Mouse (Mus musculus) cerebellum, adult 11-12 months (tissue): Measurements from ENCODE around the gene Gucy2e.

Experiments
- DNase-seq: peaks from one replicate; pipeline ENCODE4 v3.0.0; 2022

Gucy2e gene

DNA sequence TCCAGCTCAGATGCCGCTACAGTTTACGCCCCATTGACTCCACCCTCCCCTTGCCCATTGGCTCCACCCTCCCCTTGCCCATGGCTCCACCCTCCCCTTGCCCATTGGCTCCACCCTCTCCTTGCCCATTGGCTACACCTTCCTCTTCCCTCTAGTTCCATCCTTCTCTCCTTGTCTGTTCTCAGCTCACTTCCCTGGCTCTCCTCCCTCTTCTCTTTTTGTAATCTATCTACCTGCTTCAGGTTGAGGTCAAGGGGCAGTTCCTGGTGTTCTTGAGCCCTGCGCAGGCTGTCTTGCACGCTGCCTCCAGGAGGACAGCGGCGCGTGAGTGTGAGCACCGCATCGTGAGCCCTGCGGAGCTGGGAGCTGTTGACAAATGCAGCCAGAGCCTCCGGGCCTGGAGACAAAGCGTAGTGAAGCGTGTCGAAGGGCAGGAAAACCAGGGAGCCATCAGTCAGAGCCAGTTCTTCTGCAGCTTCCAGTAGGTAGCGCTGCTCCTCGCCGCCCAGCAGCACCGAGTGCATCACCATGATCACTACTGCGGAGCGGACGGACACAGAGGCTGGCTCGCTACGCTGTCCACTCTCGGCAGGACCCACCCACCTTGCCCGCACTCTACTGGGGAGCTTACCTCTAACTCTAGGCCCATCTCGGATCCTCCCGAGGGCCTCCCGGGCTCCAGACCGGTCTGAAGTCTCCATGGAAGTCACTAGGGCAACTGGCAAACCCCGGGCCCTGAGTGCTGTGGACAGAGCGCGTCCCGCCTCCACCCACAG lies 1.4 kb downstream of the Gucy2e start:
- peak; percentile 89 for DNase-seq

DNA sequence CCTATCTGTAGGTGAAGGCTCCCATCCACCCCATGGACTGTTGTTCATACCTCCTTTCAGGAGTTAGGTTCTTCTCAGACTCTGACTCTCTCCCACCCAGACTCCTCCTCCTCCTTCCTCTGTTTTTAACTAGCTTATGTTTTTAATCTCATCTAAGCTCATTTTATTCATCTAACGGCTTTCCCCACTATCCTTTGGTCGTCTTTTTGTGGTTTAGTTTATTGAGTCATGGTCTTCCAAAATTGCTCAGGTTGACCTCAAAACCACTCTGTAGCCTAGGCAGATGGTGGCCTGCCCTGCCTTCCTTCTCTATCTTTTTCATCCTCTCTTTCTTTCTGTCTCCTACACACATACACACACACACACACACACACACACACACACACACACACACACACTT lies 3.7 kb downstream of the Gucy2e start:
- DNase-seq: no peak

DNA sequence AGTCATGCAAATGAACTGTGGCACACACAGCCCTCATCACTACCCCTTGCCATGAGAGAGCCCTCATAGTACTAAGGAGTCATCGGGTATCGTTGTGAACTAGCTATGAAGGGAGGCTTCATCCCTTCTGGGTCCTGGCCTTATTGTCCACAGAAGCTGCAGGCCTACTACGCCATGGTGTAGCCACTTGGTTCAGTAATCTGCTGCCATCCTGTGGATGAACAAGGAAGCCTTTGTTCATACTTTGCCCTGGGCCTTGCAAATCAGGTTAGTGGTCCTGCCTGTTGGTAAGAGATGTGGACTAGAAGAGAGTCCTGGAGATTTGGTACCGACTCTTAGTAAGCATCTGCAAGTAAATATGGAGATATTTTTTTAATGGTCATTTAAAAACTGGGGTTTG lies 6.4 kb downstream of the Gucy2e start:
- no peak for DNase-seq

DNA sequence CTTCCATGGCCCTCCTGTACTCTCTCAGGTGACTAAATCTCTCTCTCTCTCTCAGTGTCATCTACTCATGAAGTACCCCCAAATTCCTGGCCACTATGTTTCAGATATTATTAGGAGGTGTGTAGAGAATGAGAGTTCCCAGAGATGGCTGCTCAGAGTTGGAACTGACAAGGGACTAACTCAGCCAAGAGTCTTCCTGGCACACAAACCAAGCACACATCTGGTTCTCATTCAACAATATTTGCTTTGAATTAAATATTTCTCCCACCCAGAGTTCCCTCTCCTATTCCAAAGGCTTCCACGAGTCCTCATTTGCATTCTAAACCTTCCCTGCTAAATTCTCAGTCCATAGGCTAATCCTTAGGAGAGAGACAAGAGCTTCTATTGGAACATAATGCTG lies 11.1 kb downstream of the Gucy2e start:
- no peak for DNase-seq

DNA sequence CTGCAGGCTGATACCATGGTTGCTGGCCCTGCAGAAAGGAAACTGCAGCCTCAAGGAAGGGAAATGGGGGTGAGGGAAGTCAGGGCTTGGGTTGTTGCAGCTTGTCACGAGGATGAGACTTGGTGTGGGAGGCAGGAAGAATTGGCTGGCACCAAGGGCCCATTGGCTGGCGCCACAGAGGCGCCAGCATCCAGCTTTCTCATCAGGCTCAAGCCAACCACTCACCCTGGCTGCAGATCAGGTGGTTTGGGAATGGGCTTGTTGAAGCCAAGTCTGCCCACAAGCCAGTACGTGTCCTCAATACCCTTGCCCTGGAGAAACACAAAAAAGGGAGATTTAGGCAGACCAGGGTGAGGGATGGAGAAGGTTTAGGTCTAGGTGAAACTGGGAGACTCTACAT lies 13.7 kb downstream of the Gucy2e start:
- no peak for DNase-seq

DNA sequence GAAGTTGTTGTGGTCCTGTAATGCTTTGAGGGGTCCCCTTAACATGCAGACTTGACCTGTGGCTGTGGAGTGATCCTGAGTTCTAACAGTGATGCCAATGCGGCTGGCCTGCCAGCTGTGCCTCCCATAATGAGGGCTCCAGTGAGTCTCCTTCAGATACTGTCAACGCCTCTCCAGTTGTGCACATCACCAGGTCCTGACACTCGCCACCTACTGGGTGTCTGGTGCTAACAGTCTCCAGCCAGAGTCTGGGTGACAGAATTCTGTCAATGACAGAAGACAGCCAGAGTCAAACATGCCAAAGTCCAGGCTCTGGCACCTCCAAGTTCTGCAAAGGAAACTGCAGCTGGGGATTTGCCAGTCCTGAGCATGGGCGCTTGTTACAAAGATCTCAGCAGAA lies 15.8 kb downstream of the Gucy2e start:
- DNase-seq: no peak

DNA sequence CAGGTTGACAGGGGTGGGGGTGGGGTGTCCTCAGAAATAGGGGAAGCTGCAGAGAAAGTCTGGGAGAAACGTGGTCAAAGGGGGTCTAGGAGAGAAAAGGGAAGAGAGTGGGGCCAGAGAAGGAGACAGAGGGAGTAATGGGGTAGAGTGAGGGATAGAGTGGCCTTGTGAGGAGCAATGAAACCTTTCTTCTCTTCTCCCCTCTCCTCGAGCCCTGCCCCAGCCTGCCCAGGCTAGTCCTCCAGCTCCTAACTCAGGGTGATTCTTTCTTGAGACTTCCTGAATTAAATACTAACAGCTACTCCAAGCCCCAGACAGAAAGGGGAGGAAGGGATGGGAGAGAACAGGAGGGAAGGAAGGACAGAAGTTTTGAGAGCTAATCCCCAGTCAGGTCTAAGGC lies 18.2 kb downstream of the Gucy2e start:
- DNase-seq: no peak

DNA sequence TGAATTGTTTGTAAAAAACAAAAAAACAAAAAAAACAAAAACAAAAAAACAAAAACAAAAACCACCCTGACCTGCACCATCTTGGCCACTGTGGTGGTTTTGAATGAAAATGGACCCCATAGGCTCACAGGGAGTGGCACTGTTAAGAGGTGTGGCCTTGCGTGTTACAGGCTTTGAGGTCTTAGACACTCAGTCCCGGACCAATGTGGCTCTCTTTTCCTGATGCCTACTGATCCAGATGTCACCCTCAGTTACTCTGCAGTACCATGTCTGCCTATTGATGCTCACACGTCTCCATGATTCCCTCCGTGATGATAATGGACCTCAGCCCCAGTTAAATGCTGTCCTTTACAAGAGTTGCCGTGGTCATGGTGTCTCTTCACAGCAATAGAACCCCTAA lies 19.4 kb downstream of the Gucy2e start:
- no peak for DNase-seq

DNA sequence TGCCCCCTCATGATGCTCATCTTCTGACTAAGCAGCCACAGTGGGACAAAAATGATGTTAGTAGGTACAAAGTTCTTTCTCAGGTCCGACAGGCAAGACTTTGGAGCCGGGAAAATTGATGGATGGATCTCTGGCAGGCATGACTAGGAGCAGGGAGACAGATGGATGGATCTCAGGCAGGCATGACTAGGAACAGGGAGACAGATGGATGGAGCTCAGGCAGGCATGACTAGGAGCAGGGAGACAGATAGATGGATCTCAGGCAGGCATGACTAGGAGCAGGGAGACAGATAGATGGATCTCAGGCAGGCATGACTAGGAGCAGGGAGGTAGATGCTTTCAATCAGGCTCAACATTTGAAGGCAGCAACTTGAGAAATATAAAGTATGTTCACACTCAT lies 25.4 kb downstream of the Gucy2e start:
- peak; percentile 79 for DNase-seq

DNA sequence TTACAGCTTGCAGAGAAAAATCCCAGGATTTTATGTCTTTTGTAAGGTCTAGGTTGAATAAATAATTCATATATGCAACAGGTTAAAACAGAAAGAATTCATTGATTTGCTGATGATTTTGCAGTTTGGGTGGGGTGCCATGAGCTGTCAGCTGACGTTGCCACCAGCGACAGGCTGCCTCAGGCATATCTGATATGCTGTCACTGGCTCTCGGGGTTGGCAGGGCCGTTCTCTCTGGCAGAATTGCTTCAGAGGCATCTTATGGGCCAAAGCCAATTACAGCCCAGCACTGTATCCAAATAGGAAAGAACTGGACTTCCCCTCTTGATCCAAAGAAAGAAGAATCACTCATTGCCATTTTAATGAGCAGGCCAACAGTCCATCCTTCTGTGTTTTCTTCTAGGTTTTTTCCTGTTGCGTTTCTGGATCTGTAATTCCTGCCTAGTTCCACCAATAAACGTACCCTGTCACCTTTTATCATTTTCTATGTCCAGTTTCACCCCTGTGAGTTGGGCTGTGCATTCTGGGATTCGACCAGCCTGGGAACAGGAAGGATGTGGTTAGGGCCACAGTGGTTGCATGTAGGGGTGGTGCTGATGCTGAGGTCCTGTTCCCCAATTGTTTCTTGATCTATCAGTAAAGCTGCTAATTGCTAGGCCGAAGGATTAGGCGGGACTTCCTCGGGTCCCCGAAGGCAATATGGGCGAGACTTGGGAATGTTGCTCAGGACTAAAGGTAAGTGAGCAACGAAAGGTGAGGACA lies 34.2 kb downstream of the Gucy2e start:
- no peak for DNase-seq

DNA sequence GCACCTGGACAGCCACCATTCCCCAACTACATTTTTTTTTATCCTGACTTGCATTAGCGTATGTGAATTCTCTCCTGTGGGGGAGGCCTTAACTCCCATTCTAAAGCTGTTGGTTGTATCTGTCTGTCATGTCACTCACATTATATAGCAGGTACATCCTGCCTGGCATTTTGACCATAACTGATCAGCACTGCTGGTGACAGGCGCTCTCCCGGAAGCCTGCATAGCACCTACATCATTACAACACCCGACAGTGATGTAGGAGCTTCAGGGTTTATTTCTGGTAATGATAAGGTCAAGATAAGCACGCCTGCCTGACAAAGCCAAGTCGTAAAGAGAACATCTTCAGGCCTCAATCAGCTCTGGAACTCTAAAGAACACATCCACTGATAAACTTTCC lies 36.6 kb downstream of the Gucy2e start:
- DNase-seq: no peak

DNA sequence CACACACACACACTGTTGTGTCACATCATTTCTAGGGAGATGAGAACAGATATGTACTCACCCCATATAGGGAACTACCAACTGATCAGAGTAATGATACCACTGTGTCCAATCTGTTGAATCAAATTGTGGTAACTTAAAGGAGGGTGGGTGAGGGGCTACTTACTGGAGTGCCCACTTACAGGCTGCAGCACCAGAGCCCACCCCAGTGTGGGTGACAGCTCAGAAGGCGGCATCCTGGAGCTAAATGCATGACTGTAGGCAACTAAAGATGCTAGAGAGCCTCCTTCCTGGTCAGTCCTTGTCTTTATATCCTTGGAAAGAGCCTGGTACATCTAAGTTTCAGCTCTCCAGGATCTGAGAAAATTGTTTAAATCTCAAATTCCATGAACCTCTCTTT lies 37.6 kb downstream of the Gucy2e start:
- DNase-seq: no peak

DNA sequence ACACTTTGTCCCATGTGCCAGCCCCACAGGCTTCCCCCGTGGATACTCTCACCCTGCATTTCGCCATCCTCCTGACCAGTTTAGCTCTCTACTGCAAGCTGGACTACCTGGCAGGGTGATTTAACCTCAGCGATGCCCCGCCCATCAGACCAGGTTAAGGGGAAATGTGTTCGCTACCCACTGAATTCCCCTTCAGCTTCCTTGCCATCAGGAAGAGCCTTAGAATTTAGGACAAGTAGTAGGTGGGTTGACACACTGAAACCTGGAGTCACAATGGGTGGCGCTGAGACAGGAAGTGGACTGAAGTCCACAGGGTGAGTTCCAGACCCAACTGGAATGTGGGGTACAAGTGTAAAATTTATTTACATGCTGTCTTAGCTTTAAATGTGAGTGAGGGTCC lies 39.1 kb downstream of the Gucy2e start, which contains the start of gene Alox8:
Gene Alox8, minus strand, starts transcription at position 101 of the 400 bp plus-strand sequence.
- DNase-seq: no peak

DNA sequence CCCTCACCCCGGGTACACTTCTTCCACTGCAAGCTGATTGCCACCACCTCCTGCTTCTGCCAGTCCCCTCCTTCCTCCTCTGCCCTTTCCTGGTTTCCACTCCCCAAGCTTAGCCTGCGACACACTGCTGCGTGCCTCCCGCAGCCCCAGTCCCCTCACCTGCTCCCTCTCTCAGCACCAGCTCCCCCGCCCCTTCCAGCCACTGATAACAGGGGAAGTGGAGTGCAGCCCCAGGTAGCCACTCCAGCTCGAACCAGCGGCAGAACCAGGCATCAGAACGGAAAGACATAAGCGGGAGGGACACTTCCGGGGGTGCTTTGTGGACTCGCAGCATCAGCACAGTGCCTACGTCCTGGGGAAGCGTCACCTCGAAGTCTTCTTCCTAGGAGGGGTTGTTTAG lies 39.6 kb downstream of the Gucy2e start:
- DNase-seq: no peak

DNA sequence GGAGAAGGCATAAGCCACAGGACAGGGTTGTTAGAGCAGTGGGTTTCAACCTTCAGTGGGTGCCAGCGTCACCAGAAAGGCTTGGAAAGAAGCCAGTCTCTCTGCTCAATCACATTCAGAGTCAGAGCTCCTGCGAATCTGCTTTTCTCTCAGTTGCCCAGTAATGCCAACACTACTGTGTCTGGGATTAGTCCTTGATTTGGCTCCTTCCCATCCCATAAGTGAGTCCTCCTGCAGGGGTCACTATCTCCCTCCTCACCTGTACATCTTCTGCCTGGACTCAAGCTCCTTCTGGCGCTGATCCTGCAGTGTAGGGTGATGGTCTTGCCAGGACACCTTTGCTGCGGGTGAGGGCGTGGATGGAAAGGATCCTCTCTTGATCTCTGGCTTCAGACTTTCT lies 40.1 kb downstream of the Gucy2e start:
- DNase-seq: peak; percentile 74

DNA sequence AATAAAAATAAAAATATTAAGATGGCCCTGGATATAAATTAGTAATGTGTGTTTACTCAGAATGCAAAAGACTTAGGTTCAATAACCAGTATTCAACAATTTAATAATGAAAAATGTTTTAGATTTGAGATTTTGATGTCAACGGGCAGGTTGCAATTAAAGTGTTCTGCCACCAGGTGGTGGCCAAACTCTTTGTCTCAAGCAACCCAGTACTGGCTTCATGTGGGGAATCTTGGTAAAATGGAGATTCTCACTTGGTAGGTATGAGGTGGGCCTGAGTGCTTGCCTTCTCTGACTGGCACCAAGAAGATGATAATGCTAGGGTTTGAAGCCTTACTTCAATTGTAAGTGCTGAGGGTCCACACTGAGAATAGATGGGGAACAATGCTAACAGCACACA lies 44.0 kb downstream of the Gucy2e start:
- DNase-seq: peak; percentile 22

DNA sequence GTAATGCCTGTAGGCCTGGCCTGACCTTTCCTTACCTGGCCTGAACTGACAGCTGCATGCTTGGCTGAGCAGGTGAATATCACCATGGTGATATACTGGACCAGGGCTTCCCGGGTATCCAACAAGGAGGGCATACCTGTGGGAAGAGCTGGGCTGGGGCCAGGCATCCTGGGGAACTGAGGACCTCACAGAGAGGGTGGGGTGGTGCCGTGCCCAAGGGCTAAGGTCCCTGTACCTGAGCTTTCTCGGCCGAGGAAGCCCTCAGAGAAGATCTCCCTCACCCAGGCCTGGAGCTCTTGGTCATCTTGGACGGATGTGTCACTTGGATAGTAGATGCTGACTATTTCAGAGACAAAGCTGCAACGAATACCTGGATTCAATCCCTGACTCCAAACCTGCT lies 50.9 kb downstream of the Gucy2e start:
- DNase-seq: no peak

DNA sequence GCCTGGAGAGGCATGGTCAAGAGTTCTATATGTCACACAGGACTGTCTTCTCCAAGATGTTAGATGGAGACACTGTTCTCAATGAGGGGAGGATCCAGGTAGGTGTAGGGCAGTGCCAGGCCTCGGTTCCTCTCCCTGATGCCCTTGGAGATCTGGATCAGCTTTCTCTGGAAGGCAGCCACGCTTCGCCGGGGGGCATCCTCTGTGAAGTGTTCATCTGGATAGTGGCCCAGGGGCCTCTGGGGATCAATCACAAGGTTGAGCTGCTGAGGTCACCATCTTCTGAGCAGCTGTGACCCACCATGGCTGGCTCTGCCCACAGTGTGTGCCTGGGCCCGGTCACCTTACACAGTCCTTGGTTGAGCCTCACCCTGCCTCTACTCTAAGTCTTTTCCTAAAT lies 51.8 kb downstream of the Gucy2e start:
- DNase-seq: no peak

DNA sequence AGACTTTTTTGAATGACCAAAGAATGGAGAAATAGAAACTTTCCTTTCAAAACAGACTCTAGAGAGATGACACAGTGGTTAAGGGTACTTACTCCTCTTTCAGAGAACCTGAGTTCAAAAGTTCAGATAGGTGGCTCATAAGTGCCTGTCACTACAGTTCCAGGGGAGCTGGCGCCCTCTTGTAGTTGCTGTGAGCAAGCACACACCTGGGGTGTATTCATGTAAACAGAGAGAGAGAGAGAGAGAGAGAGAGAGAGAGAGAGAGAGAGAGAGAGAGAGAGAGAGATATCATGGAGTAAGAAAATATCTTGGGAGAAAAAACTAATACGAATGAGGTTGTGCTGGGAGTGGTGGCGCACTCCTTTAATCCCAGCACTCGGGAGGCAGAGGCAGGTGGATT lies 56.7 kb downstream of the Gucy2e start:
- no peak for DNase-seq

DNA sequence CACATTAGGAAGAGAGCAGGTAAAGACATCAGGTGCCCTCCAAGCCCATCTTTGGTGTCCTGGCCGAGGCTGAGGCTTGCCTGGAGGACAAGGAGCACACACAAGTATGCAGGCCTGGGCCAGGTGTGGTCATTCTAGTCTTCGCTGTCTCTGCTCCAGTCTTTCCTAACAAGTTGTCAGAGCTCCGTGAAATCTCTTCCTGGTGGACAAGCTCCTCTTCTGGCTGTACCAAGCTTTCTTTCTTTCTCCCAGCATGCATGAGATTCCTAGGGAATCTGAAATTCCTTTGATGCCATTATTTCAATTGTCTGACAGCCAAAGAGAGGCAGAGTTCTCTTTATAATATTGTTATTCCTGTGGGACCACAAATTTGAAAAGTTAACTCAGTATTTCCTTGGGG lies 57.3 kb downstream of the Gucy2e start:
- no peak for DNase-seq

DNA sequence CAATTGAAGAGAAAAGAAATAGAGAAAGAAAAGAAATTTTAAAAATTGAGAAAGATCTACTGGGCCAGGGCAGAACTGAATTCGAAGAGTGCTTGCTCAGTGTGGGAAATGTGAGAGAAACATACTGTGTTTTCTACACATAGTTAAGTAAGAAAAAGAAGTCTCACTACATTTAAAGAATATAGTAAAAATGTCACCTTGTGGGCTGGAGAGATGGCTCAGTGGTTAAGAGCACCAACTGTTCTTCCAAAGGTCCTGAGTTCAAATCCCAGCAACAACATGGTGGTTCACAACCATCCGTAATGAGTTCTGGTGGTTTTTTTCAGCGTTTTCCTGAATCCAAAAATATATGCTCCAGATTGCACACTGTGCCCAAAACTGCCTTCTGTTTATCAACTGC lies 58.3 kb downstream of the Gucy2e start:
- no peak for DNase-seq

DNA sequence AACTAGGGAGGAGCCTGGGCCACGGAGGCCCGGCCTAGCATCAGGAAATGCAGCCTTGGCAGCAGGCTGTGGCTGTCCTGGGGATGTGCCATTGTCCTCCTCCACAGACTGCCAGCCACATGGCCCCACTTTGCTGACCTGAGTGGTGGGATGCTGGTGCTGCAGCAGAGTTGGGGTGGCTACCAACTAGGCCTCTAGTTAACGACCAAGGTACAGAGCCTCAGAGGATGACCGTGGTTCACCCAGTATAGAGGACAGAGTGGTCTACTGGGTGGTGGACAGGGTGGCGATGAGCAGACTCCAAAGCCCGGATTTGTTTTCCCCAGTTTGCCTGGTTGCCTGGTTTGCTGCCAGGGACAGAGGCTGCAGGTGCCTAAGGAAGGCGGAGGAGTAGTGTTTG lies 62.1 kb downstream of the Gucy2e start:
- no peak for DNase-seq

DNA sequence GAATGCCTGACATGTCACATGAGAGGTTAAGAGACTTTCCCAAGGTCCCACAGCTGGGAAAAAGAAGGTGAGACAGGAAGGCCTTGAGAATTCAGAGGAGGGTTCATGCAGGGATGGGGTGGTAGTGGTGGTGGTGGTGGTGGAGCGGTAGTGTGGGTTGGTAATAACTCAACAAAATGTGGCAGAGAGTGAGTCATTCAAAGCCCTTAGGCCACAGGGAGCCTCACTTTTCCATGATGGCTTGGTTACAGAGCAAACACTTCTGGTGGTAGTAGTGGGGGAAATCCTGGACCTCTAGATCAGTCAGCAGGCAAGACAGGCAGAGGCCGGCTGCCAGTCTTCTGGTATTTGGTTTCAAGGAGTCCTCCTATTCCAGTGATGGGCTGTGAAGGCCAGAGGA lies 64.2 kb downstream of the Gucy2e start:
- no peak for DNase-seq

DNA sequence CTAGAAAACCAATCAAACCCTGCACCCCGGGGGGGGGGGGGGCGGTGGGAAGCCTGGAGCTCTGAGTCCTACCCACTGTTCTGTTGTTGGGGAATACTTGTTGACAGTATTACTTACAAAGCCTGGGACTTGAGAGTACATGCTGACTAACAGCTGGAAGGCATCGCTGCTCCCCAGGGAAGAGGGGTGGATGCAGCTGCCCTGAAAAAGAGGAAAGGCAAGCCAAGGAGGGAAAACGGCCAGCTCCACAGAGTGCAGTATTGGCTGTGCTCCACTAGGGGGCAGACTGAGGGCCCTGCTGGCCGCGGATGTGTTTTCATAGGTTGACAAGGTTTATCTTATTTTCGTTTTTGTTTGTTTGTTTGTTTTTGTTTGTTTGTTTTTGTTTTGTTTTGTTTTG lies 65.2 kb downstream of the Gucy2e start:
- DNase-seq: no peak

DNA sequence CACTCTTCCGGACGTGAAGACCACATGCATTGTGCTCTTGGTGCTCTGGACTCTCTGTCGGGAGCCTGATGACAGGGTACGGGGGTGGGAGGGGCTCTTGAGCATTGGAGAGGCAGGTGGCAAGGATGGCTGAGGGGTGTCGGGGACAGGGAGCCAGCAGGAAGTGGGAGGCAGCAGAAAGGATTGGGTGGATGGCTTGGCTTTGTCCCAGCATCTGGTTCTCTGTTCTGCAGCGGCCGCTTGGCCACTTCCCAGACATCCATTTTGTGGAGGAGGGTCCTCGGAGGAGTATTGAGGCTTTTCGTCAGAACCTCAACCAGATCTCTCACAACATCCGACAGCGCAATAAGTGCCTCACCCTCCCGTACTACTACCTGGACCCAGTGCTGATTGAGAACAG lies 67.5 kb downstream of the Gucy2e start:
- DNase-seq: no peak
